14 mouse cellular contexts compared by ENCODE assay signal in the genomic region with DNA sequence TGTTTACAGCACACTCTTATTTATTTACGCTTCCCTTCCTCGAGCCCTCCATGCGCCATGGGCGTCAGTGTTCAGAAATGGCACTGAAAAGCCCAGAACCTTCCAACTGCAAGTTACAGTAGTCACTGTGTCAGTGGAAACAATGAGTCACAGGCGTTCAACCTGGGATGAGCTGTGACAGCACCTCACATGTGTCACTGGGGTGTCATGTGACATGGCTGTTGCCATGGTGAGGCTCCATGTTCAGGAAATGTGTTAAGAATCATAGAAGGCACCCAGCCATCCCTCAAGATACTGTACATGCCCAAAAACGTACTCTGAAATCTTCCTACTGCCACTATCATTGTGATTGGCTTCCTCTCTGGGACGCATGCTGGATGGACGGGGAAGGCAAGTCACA.
DNase-seq lines count a peak whose midpoint lies in the region; ATAC-seq and TF ChIP-seq lines count a peak whose summit lies in the region.
"Had no signal": no experiment of that assay in that cellular context is flagged by ENCODE, and none has a peak within 500 bp of the region (broad histone marks: within the 10 kb centered on the region; RNA-seq: fewer than 3 reads in every experiment).

No protein-coding gene starts in this region.

- no peak overlapping the region for H3K9ac ChIP-seq in CH12.LX (ENCODE audit: insufficient read depth, low read depth)
- H3K9ac ChIP-seq in kidney, embryonic 15.5 days = no peak overlapping the region
- no peak overlapping the region for H3K9ac ChIP-seq in liver, embryonic 12.5 days
- H3K9ac ChIP-seq: liver, embryonic 15.5 days had no signal

- no peak overlapping the region for H3K27ac ChIP-seq in CH12.LX (ENCODE audit: insufficient read depth, low read depth)
- no peak overlapping the region for H3K27ac ChIP-seq in kidney, embryonic 15.5 days
- H3K27ac ChIP-seq in liver, embryonic 12.5 days = no peak overlapping the region
- H3K27ac ChIP-seq: liver, embryonic 15.5 days had no signal

- no peak overlapping the region for H3K4me3 ChIP-seq in lung, adult 2 months (replicated peaks; ENCODE audit: extremely low read depth, low read depth, low read length)
- H3K4me3 ChIP-seq in CH12.LX (replicated peaks in 1 of 3; ENCODE audit: low read depth in 2 of 3, low read length in 2 of 3, poor library complexity in 1 of 3) = no peak overlapping the region
- no peak overlapping the region for H3K4me3 ChIP-seq in kidney, embryonic 15.5 days (replicated peaks)
- H3K4me3 ChIP-seq in liver, embryonic 12.5 days = no peak overlapping the region
- H3K4me3 ChIP-seq: liver, embryonic 15.5 days; megakaryocyte, embryonic 14.5 days had no signal

- no peak for TF ChIP-seq POLR2A in lung, adult 2 months (IDR thresholded peaks at IDR 0.05; ENCODE audit: borderline replicate concordance, extremely low read depth, low read depth, low read length)
- no peak for TF ChIP-seq POLR2A in CH12.LX (IDR thresholded peaks at IDR 0.05; ENCODE audit: low read depth, low read length)

- dilution Hi-C loops in CH12.LX (cut with MboI; ENCODE audit: extremely low pct_ligation_motif_present, extremely low pct_unique_long_range_greater_than_20kb, low sequenced_read_pairs) = no loop called here

- ATAC-seq in neutrophil, adult 5-6 weeks (ENCODE audit: extremely low read depth, insufficient number of reproducible peaks, low FRiP score, poor library complexity, severe bottlenecking) = 0 out of 2 replicates have a peak, but pooled peaks have one; percentile 26
- ATAC-seq in kidney, embryonic 15.5 days (replicated peaks; ENCODE audit: low FRiP score) = no peak
- no peak for ATAC-seq in liver, embryonic 12.5 days

- no peak for TF ChIP-seq CTCF in lung, adult 2 months (IDR thresholded peaks at IDR 0.05; ENCODE audit: insufficient read depth, low read length)
- TF ChIP-seq CTCF in CH12.LX (conservative IDR thresholded peaks at IDR 0.05 in 1 of 2, IDR thresholded peaks at IDR 0.05 in 1 of 2; ENCODE audit: low read depth in 2 of 2, low read length in 2 of 2) = no peak

- in situ Hi-C loops in CH12.LX (cut with MboI; ENCODE audit: low pct_ligation_motif_present, low pct_unique_long_range_greater_than_20kb, low sequenced_read_pairs) = no loop called here

- no peak for TF ChIP-seq RAD21 in CH12.LX (IDR thresholded peaks at IDR 0.05; ENCODE audit: low read depth, low read length)

- TF ChIP-seq EP300 in CH12.LX (IDR thresholded peaks at IDR 0.05; ENCODE audit: low read length) = peak; percentile 80

- DNase-seq in lung, postnatal 10 days = peak; percentile 55
- no peak for DNase-seq in lung, adult 2 months
- DNase-seq in CH12.LX (ENCODE audit: extremely low read depth) = peak; percentile 90
- DNase-seq in adrenal gland, postnatal 36 days = peak; percentile 57
- DNase-seq: cerebellum, adult 9-10 months; heart, adult 18-20 months; kidney, adult 11 months; left cerebral cortex, postnatal 4 days; thymus, adult 2 months had no signal

- H3K4me1 ChIP-seq in lung, adult 2 months (ENCODE audit: control insufficient read depth, insufficient read depth, low read length) = peaks cover 11% of the 10 kb centered on the region
- H3K4me1 ChIP-seq in CH12.LX (ENCODE audit: control insufficient read depth in 1 of 2, insufficient read depth in 2 of 2) = peaks cover 21 to 35% of the 10 kb centered on the region in 2 experiments
- 0 out of 2 replicates have a peak, but pooled peaks cover 3% of the 10 kb centered on the region for H3K4me1 ChIP-seq in kidney, embryonic 15.5 days
- no peaks in the 10 kb centered on the region for H3K4me1 ChIP-seq in liver, embryonic 12.5 days
- H3K4me1 ChIP-seq: liver, embryonic 15.5 days had no signal

- 63% methylated on average over 8 of the region's 8 CpGs for WGBS in lung, adult 2 months
- 86% methylated on average over 8 of the region's 8 CpGs for WGBS in kidney, embryonic 15.5 days
- WGBS in liver, embryonic 12.5 days (ENCODE audit: insufficient replicate concordance) = 76% methylated on average over 8 of the region's 8 CpGs

- H3K9me3 ChIP-seq in CH12.LX (replicated peaks; ENCODE audit: low read length) = no peaks in the 10 kb centered on the region
- H3K9me3 ChIP-seq in kidney, embryonic 15.5 days (replicated peaks) = no peaks in the 10 kb centered on the region
- no peaks in the 10 kb centered on the region for H3K9me3 ChIP-seq in liver, embryonic 12.5 days (replicated peaks)
- H3K9me3 ChIP-seq: liver, embryonic 15.5 days; megakaryocyte, embryonic 14.5 days had no signal

- no peaks in the 10 kb centered on the region for H3K36me3 ChIP-seq in CH12.LX (replicated peaks in 1 of 2; ENCODE audit: control insufficient read depth in 1 of 2, insufficient read depth in 1 of 2, low read length in 1 of 2)
- peaks cover 8% of the 10 kb centered on the region; the same call in 1 of the 2 replicates for H3K36me3 ChIP-seq in kidney, embryonic 15.5 days
- H3K36me3 ChIP-seq in liver, embryonic 12.5 days = no peaks in the 10 kb centered on the region
- H3K36me3 ChIP-seq: liver, embryonic 15.5 days had no signal

- no peaks in the 10 kb centered on the region for H3K79me2 ChIP-seq in CH12.LX (replicated peaks; ENCODE audit: control insufficient read depth, extremely low read depth, insufficient read depth, poor library complexity, severe bottlenecking)

- no peak overlapping the region for H3K4me2 ChIP-seq in CH12.LX (ENCODE audit: insufficient read depth, low read depth, poor library complexity, severe bottlenecking)
- no peak overlapping the region for H3K4me2 ChIP-seq in kidney, embryonic 15.5 days
- H3K4me2 ChIP-seq in liver, embryonic 12.5 days = no peak overlapping the region
- H3K4me2 ChIP-seq: liver, embryonic 15.5 days had no signal

- H3K27me3 ChIP-seq in CH12.LX (replicated peaks) = no peaks in the 10 kb centered on the region
- no peaks in the 10 kb centered on the region for H3K27me3 ChIP-seq in kidney, embryonic 15.5 days
- no peaks in the 10 kb centered on the region for H3K27me3 ChIP-seq in liver, embryonic 12.5 days (replicated peaks)
- H3K27me3 ChIP-seq: liver, embryonic 15.5 days; megakaryocyte, embryonic 14.5 days had no signal

TF ChIP-seq in CH12.LX, 34 proteins besides CTCF, POLR2A, EP300 and RAD21:
- TF ChIP-seq ELF1 (IDR thresholded peaks at IDR 0.05; ENCODE audit: low read depth, low read length) (peak; percentile 63; the same call in 1 of the 2 replicates), MYC (IDR thresholded peaks at IDR 0.05; ENCODE audit: low read depth, low read length) (peak; percentile 45; the same call in 1 of the 2 replicates), NRF1 (IDR thresholded peaks at IDR 0.05; ENCODE audit: low read depth, low read length) (no peak), JUN (IDR thresholded peaks at IDR 0.05; ENCODE audit: insufficient read depth, low read depth, low read length) (peak; percentile 97), ZC3H11A (IDR thresholded peaks at IDR 0.05; ENCODE audit: low read depth, low read length) (no peak), ETS1 (conservative IDR thresholded peaks at IDR 0.05; ENCODE audit: low read depth, low read length) (peak; percentile 90), E2F4 (IDR thresholded peaks at IDR 0.05; ENCODE audit: insufficient replicate concordance, low read depth, low read length) (no peak), MEF2A (IDR thresholded peaks at IDR 0.05; ENCODE audit: borderline replicate concordance, low read depth, low read length) (peak; percentile 24; the same call in 1 of the 2 replicates), UBTF (IDR thresholded peaks at IDR 0.05; ENCODE audit: low read depth, low read length) (no peak), MXI1 (IDR thresholded peaks at IDR 0.05; ENCODE audit: low read depth, low read length) (peak; percentile 69; the same call in 1 of the 2 replicates), USF1 (IDR thresholded peaks at IDR 0.05; ENCODE audit: low read depth, low read length) (peak; percentile 84), MAZ (IDR thresholded peaks at IDR 0.05; ENCODE audit: low read depth, low read length) (no peak), ZKSCAN1 (IDR thresholded peaks at IDR 0.05; ENCODE audit: borderline replicate concordance, low read depth, low read length) (no peak), JUND (conservative IDR thresholded peaks at IDR 0.05; ENCODE audit: low read depth, low read length) (peak; percentile 99), TCF12 (IDR thresholded peaks at IDR 0.05; ENCODE audit: low read depth, low read length) (0 out of 2 replicates have a peak, but pooled peaks have one; percentile 20), USF2 (conservative IDR thresholded peaks at IDR 0.05; ENCODE audit: low read depth, low read length) (peak; percentile 84), HCFC1 (IDR thresholded peaks at IDR 0.05; ENCODE audit: low read depth, low read length) (no peak), PAX5 (IDR thresholded peaks at IDR 0.05; ENCODE audit: low read length) (no peak), MAX (IDR thresholded peaks at IDR 0.05; ENCODE audit: low read length) (peak; percentile 80), GABPA (IDR thresholded peaks at IDR 0.05; ENCODE audit: insufficient replicate concordance, low read depth, low read length) (no peak), BHLHE40 (IDR thresholded peaks at IDR 0.05; ENCODE audit: low read depth, low read length) (peak; percentile 95)
